Mouse (Mus musculus): ENCODE data around the gene Zfp953.
"Not testable (repeated sequence)": the region's sequence is repeated elsewhere in the genome, so short reads cannot be mapped to it uniquely, and the experiment has no call there.

DNA sequence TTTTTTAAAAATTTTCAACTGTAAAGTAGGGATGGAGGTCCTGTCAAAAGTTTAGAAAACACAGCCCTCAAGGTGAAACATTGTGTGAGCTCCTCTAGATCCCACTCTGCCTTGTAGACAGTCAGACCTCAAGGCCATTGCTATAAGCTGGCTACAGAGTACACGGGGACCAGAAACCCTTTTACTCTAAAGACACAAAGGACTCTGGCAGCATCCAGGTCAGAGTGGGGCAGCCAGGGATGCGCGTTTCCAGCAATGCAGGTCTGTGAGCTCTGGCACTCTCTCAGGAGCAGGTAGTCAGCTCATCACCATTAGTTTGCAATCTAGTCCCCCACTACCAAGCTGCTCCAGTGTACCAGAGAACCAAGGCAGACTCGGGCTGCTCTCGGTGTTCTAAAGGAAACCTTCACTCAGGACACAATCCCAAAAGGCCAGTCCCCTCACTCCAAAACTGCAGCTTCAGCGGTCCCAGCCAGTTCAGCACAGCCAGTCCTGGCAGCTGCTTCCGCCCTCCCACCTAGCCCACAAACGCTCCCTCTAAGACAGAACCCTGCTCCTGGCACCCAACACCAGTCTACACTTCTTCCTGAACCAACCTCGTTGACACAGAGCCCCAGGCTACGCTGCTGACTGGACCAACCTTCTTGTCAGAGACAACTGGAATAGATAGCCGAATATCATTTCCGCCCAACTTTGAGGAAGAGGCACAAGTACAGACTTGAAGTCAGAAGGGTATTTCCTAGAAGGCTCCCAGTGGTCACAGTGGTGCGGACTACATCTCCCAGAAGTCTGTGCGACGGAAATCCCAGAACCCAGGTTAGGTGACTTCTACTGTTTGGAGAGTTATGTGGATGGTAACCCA lies 14.9 kb upstream of the Zfp953 start, which contains the start of the genes Gm28041 and Zfp456:
- not testable (repeated sequence) for TF ChIP-seq CTCF, EP300 (IDR thresholded peaks at IDR 0.05)
